Comparison of ENCODE assay signal across 15 mouse cellular contexts in genomic region chr12:85185810-85186209, GRCm38 (mm10). TPM values are rescaled to one million over a fixed set of nuclear protein-coding genes. Genes with fewer than 3 reads are reported as not detected.
A peak's percentile ranks its signal among the peaks of the same experiment; 100 is the strongest.
DNase-seq lines count a peak whose midpoint lies in the region; ATAC-seq and TF ChIP-seq lines count a peak whose summit lies in the region.
"Had no signal": no experiment of that assay in that cellular context is flagged by ENCODE, and none has a peak within 500 bp of the region (broad histone marks: within the 10 kb centered on the region; RNA-seq: fewer than 3 reads in every experiment).

No protein-coding gene starts in this region.

- H3K27me3 ChIP-seq in embryonic facial prominence, embryonic 14.5 days (replicated peaks; ENCODE audit: control insufficient read depth, insufficient read depth, low read length): peaks cover 3% of the 10 kb centered on the region; the same call in 1 of the 2 replicates
- H3K27me3 ChIP-seq in heart, embryonic 13.5 days (replicated peaks): peaks cover 21% of the 10 kb centered on the region
- no peaks in the 10 kb centered on the region for H3K27me3 ChIP-seq in myocyte (ENCODE audit: control insufficient read depth, insufficient read depth, insufficient read length)

- H3K9me3 ChIP-seq in embryonic facial prominence, embryonic 14.5 days (ENCODE audit: control insufficient read depth, low read length): no peaks in the 10 kb centered on the region
- H3K9me3 ChIP-seq in heart, embryonic 13.5 days: 0 out of 2 replicates have a peak, but pooled peaks cover 4% of the 10 kb centered on the region
- H3K9me3 ChIP-seq: embryonic facial prominence, embryonic 13.5 days; forebrain, embryonic 13.5 days; liver, embryonic 13.5 days had no signal

- H3K9ac ChIP-seq in embryonic facial prominence, embryonic 14.5 days (ENCODE audit: low read depth, low read length): no peak overlapping the region
- H3K9ac ChIP-seq in heart, embryonic 13.5 days: no peak overlapping the region
- H3K9ac ChIP-seq: embryonic facial prominence, embryonic 13.5 days; forebrain, embryonic 13.5 days; liver, embryonic 13.5 days had no signal

- no peak overlapping the region for H3ac ChIP-seq in myocyte (ENCODE audit: control insufficient read depth, insufficient read length)

- no peak for ATAC-seq in embryonic facial prominence, embryonic 14.5 days (ENCODE audit: low read depth)
- ATAC-seq in heart, embryonic 13.5 days (ENCODE audit: extremely low read depth, insufficient number of reproducible peaks, low FRiP score, low TSS enrichment): no peak; the same call in 1 of the 2 replicates
- ATAC-seq: forebrain, embryonic 13.5 days; hindbrain, embryonic 16.5 days had no signal

- H3K36me3 ChIP-seq in embryonic facial prominence, embryonic 14.5 days (ENCODE audit: control insufficient read depth, insufficient read depth, low read length): no peaks in the 10 kb centered on the region
- H3K36me3 ChIP-seq in heart, embryonic 13.5 days: no peaks in the 10 kb centered on the region
- no peaks in the 10 kb centered on the region for H3K36me3 ChIP-seq in myocyte (ENCODE audit: control insufficient read depth, insufficient read depth)
- H3K36me3 ChIP-seq: embryonic facial prominence, embryonic 13.5 days; liver, embryonic 13.5 days had no signal

- no peaks in the 10 kb centered on the region for H3K79me2 ChIP-seq in myocyte (ENCODE audit: control insufficient read depth, insufficient read depth)

- H3K27ac ChIP-seq in embryonic facial prominence, embryonic 14.5 days (replicated peaks; ENCODE audit: low read depth, low read length): no peak overlapping the region
- peak overlapping the region; percentile 68 for H3K27ac ChIP-seq in heart, embryonic 13.5 days (replicated peaks)
- H3K27ac ChIP-seq: embryonic facial prominence, embryonic 13.5 days; forebrain, embryonic 13.5 days; liver, embryonic 13.5 days had no signal

- WGBS in embryonic facial prominence, embryonic 14.5 days: 53% methylated on average over 8 of the region's 8 CpGs
- 28% methylated on average over 8 of the region's 8 CpGs for WGBS in heart, embryonic 13.5 days

- DNase-seq in gastrocnemius, adult 18-20 months (ENCODE audit: low spot score): peak; percentile 62
- no peak for DNase-seq in gastrocnemius, postnatal 10 days
- DNase-seq in embryonic facial prominence, embryonic 14.5 days (ENCODE audit: low spot score): peak; percentile 45
- DNase-seq in kidney, adult 18-20 months: no peak
- DNase-seq in kidney, postnatal 10 days: no peak
- DNase-seq in retina, embryonic 14.5 days (ENCODE audit: low spot score): no peak
- DNase-seq: adrenal gland, postnatal 10 days; cerebellum, postnatal 14 days; liver, embryonic 13.5 days had no signal

- no peak overlapping the region for H3K4me2 ChIP-seq in embryonic facial prominence, embryonic 14.5 days (ENCODE audit: low read depth, low read length)
- H3K4me2 ChIP-seq in heart, embryonic 13.5 days: no peak overlapping the region
- H3K4me2 ChIP-seq in myocyte (ENCODE audit: low read depth): peak overlapping the region; percentile 71
- H3K4me2 ChIP-seq: embryonic facial prominence, embryonic 13.5 days; forebrain, embryonic 13.5 days; liver, embryonic 13.5 days; midbrain, embryonic 11.5 days had no signal

- no peak for TF ChIP-seq POLR2A in myocyte (IDR thresholded peaks at IDR 0.05; ENCODE audit: insufficient read length, low read depth)

- peaks cover 28% of the 10 kb centered on the region for H3K4me1 ChIP-seq in embryonic facial prominence, embryonic 14.5 days (ENCODE audit: control insufficient read depth, insufficient read depth, low read length)
- peaks cover 31% of the 10 kb centered on the region for H3K4me1 ChIP-seq in heart, embryonic 13.5 days
- H3K4me1 ChIP-seq: liver, embryonic 13.5 days had no signal

- no peak overlapping the region for H3K4me3 ChIP-seq in embryonic facial prominence, embryonic 14.5 days (ENCODE audit: low read depth, low read length)
- no peak overlapping the region for H3K4me3 ChIP-seq in heart, embryonic 13.5 days
- no peak overlapping the region for H3K4me3 ChIP-seq in myocyte
- H3K4me3 ChIP-seq: embryonic facial prominence, embryonic 13.5 days; forebrain, embryonic 13.5 days; liver, embryonic 13.5 days had no signal

TF ChIP-seq in myocyte, 11 proteins besides CTCF, POLR2A, EP300 and RAD21:
- TF ChIP-seq SRF (IDR thresholded peaks at IDR 0.05; ENCODE audit: control insufficient read depth, insufficient read length, low read depth) (no peak), MYOG (IDR thresholded peaks at IDR 0.05; ENCODE audit: control insufficient read depth in 1 of 3, insufficient read depth in 1 of 3, insufficient read length in 2 of 3, low read depth in 2 of 3) (no peak), MAX (IDR thresholded peaks at IDR 0.05; ENCODE audit: low read depth) (no peak), E2F4 (IDR thresholded peaks at IDR 0.05; ENCODE audit: insufficient read depth) (no peak), USF1 (IDR thresholded peaks at IDR 0.05; ENCODE audit: low read depth) (no peak), POLR2AphosphoS2 (IDR thresholded peaks at IDR 0.05; ENCODE audit: insufficient read length, low read depth) (no peak), CEBPB (IDR thresholded peaks at IDR 0.05; ENCODE audit: insufficient read depth, poor library complexity, severe bottlenecking) (no peak), TCF3 (IDR thresholded peaks at IDR 0.05; ENCODE audit: insufficient read length, low read depth) (no peak), REST (IDR thresholded peaks at IDR 0.05; ENCODE audit: insufficient read depth, insufficient read length) (no peak)
TF ChIP-seq in myocyte: peak in this region for 0.

RNA-seq across cellular contexts. Expression of gene Pgf, which starts 8.2 kb away (rescaled TPM):
- total RNA-seq in gastrocnemius, adult 18-20 months (2021): 1 to 10 TPM; 1.7 to 1.8 TPM
- 1 to 10 TPM; 2.4 to 4.0 TPM for total RNA-seq in gastrocnemius, postnatal 10 days (2021)
- 18.0 and 20.2 TPM in 2 replicates for polyA plus RNA-seq in embryonic facial prominence, embryonic 14.5 days (2014; fragmentation: Nextera tagmentation; extraction: Ambion mirVana)
- 8.4 and 9.1 TPM in 2 replicates for polyA plus RNA-seq in heart, embryonic 13.5 days (2015; fragmentation: Nextera tagmentation; extraction: Ambion mirVana)
- 41.9 TPM for polyA plus RNA-seq in myocyte (2012; fragmentation: generic; extraction: Trizol)

RNA-seq across cellular contexts. Expression of gene Eif2b2, which starts 33.5 kb away (rescaled TPM):
- 10 to 100 TPM; 56.9 to 72.5 TPM for total RNA-seq in gastrocnemius, adult 18-20 months (2021)
- 10 to 100 TPM; 76.1 to 95.2 TPM for total RNA-seq in gastrocnemius, postnatal 10 days (2021)
- 74.5 and 91.6 TPM in 2 replicates for polyA plus RNA-seq in embryonic facial prominence, embryonic 14.5 days (2014; fragmentation: Nextera tagmentation; extraction: Ambion mirVana)
- polyA plus RNA-seq in heart, embryonic 13.5 days (2015; fragmentation: Nextera tagmentation; extraction: Ambion mirVana): 54.8 and 55.9 TPM in 2 replicates
- 342 TPM for polyA plus RNA-seq in myocyte (2012; fragmentation: generic; extraction: Trizol)

RNA-seq across cellular contexts. Expression of gene Rps6kl1, which starts 34.7 kb away (rescaled TPM):
- total RNA-seq in gastrocnemius, adult 18-20 months (2021): under 1 TPM; 0.39 to 1.00 TPM
- total RNA-seq in gastrocnemius, postnatal 10 days (2021): under 1 TPM; 0.33 to 0.68 TPM
- 1.5 and 1.8 TPM in 2 replicates for polyA plus RNA-seq in embryonic facial prominence, embryonic 14.5 days (2014; fragmentation: Nextera tagmentation; extraction: Ambion mirVana)
- polyA plus RNA-seq in heart, embryonic 13.5 days (2015; fragmentation: Nextera tagmentation; extraction: Ambion mirVana): 1.2 and 1.3 TPM in 2 replicates
- 0.53 TPM for polyA plus RNA-seq in myocyte (2012; fragmentation: generic; extraction: Trizol)

Comparison
In these comparisons a context has a peak if more than half of its experiments do, and no peak if none do; other contexts are left out.
1. DNase-seq: peak in gastrocnemius, adult 18-20 months (single experiment) and embryonic facial prominence, embryonic 14.5 days (single experiment); none in gastrocnemius, postnatal 10 days (single experiment), kidney, adult 18-20 months (single experiment), kidney, postnatal 10 days (single experiment) and retina, embryonic 14.5 days (single experiment).